28 mouse cellular contexts compared by ENCODE assay signal in the genomic region with DNA sequence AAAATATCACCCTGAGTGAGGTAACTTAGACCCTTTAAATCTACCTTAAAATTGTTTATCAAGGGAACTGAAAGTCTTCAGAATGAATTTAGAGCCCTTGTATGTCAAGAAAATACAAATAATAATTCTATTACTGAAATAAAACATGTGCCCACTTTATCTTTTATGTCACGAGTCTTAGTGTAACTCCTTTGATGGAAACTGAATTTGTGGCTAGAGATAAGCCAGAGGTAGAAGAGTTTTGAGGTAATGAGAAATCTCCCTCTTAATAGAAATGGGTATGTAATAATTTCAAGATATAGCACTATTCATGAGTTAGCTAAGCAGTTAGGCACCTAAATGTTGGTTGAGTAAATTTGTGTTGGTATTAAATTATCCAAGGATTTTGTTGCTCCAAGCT.
"Had no signal": no experiment of that assay in that cellular context is flagged by ENCODE, and none has a peak within 500 bp of the region (broad histone marks: within the 10 kb centered on the region; RNA-seq: fewer than 3 reads in every experiment).

No protein-coding gene starts in this region.

- H3K27ac ChIP-seq: limb, embryonic 10.5 days; limb, embryonic 12.5 days; limb, embryonic 13.5 days; limb, embryonic 15.5 days; liver, embryonic 12.5 days; liver, embryonic 13.5 days; liver, embryonic 14.5 days; liver, embryonic 15.5 days; lung, embryonic 15.5 days; macrophage; midbrain, embryonic 10.5 days; midbrain, embryonic 12.5 days; midbrain, embryonic 13.5 days; midbrain, embryonic 15.5 days; neural tube, embryonic 12.5 days had no signal

- H3K4me1 ChIP-seq: limb, embryonic 10.5 days; limb, embryonic 12.5 days; limb, embryonic 13.5 days; limb, embryonic 15.5 days; liver, embryonic 12.5 days; liver, embryonic 13.5 days; liver, embryonic 15.5 days; lung, embryonic 15.5 days; megakaryocyte, embryonic 14.5 days; midbrain, embryonic 10.5 days; midbrain, embryonic 12.5 days; midbrain, embryonic 13.5 days; midbrain, embryonic 15.5 days; neural tube, embryonic 12.5 days had no signal

- H3K4me3 ChIP-seq: limb, embryonic 10.5 days; limb, embryonic 12.5 days; limb, embryonic 13.5 days; limb, embryonic 15.5 days; liver, embryonic 12.5 days; liver, embryonic 13.5 days; liver, embryonic 15.5 days; lung, embryonic 15.5 days; megakaryocyte, embryonic 14.5 days; midbrain, embryonic 10.5 days; midbrain, embryonic 12.5 days; midbrain, embryonic 13.5 days; midbrain, embryonic 15.5 days; myocyte; neural tube, embryonic 12.5 days had no signal

- H3K27me3 ChIP-seq: limb, embryonic 12.5 days; limb, embryonic 13.5 days; limb, embryonic 15.5 days; liver, embryonic 12.5 days; liver, embryonic 13.5 days; liver, embryonic 15.5 days; lung, embryonic 15.5 days; megakaryocyte, embryonic 14.5 days; midbrain, embryonic 12.5 days; midbrain, embryonic 13.5 days; midbrain, embryonic 15.5 days; neural tube, embryonic 12.5 days had no signal

- H3K9me3 ChIP-seq: limb, embryonic 10.5 days; limb, embryonic 12.5 days; limb, embryonic 13.5 days; limb, embryonic 15.5 days; liver, embryonic 12.5 days; liver, embryonic 13.5 days; liver, embryonic 15.5 days; lung, embryonic 15.5 days; megakaryocyte, embryonic 14.5 days; midbrain, embryonic 10.5 days; midbrain, embryonic 12.5 days; midbrain, embryonic 13.5 days; midbrain, embryonic 15.5 days; neural tube, embryonic 12.5 days had no signal

- DNase-seq: left cerebral cortex, postnatal 4 days; liver; liver, embryonic 13.5 days; liver, postnatal 0 days; lung, adult 18-20 months; lung, adult 2 months; lung, embryonic 14.5 days; lung, postnatal 10 days; lung, postnatal 14 days; lung, postnatal 36 days; lung, postnatal 4 days; midbrain, embryonic 14.5 days had no signal

- H3K36me3 ChIP-seq: limb, embryonic 10.5 days; limb, embryonic 12.5 days; limb, embryonic 13.5 days; limb, embryonic 15.5 days; liver, embryonic 12.5 days; liver, embryonic 13.5 days; liver, embryonic 15.5 days; lung, embryonic 15.5 days; midbrain, embryonic 10.5 days; midbrain, embryonic 12.5 days; midbrain, embryonic 13.5 days; midbrain, embryonic 15.5 days; neural tube, embryonic 12.5 days had no signal

- H3K9ac ChIP-seq: limb, embryonic 12.5 days; limb, embryonic 13.5 days; limb, embryonic 15.5 days; liver, embryonic 12.5 days; liver, embryonic 13.5 days; liver, embryonic 14.5 days; liver, embryonic 15.5 days; liver, postnatal 0 days; lung, embryonic 14.5 days; lung, embryonic 15.5 days; midbrain, embryonic 12.5 days; midbrain, embryonic 13.5 days; midbrain, embryonic 15.5 days; neural tube, embryonic 12.5 days had no signal
